Mouse (Mus musculus): Measurements from ENCODE around the gene Cfap157. TPM values are rescaled to one million over a fixed set of nuclear protein-coding genes. Genes with fewer than 3 reads are reported as not detected.
A peak's percentile ranks its signal among the peaks of the same experiment; 100 is the strongest.

The Cfap157 gene
- polyA plus RNA-seq, 1 experiment: not detected

DNA sequence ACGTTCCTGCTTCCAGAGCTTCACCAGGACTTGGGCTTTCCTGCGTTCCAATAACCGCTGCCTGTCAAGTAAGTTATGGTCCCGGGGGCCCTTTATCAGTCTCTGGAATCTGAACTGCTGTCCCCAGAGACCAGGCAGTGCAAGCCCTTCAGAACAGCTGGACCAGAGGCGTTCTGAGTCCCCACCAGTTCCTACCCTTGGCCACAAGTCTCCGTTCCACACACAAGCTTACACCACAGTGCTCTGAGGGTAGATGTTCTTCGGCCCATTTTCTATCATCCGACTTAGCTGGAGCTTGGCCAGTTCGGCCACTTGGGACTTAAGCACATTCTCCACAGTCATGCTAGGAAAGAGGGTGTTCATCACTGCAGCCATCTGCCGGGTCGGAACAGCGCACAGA lies 17.0 kb downstream of the Cfap157 start:
- WGBS: 70% methylated on average over 12 of the region's 12 CpGs

GRCm38 (mm10) chr2:32763353-32763752 lies 20.9 kb downstream of the Cfap157 start:
- Histone ChIP-seq H3K4me3 (replicated peaks; ENCODE audit: control insufficient read depth, low read depth, low read length) (no peak overlapping the region), H3K4me1 (ENCODE audit: control insufficient read depth, insufficient read depth, low read length) (no peaks in the 10 kb centered on the region), H3K27ac (ENCODE audit: control insufficient read depth, insufficient read depth, low read depth, low read length, poor library complexity) (no peak overlapping the region)
- TF ChIP-seq POLR2A (IDR thresholded peaks at IDR 0.05; ENCODE audit: borderline replicate concordance, control insufficient read depth, low read depth, low read length) (no peak), CTCF (IDR thresholded peaks at IDR 0.05; ENCODE audit: control insufficient read depth, insufficient read depth, low read length) (peak; percentile 24; the same call in 1 of the 2 replicates)
- 66% methylated on average over 3 of the region's 3 CpGs for WGBS

More for the DNA sequence above, 17.0 kb downstream of the Cfap157 start:
- no peak overlapping the region for H3K4me3 ChIP-seq (replicated peaks; ENCODE audit: control insufficient read depth, low read depth, low read length)
- no peak overlapping the region for H3K27ac ChIP-seq (ENCODE audit: control insufficient read depth, insufficient read depth, low read depth, low read length, poor library complexity)
- H3K4me1 ChIP-seq (ENCODE audit: control insufficient read depth, insufficient read depth, low read length): no peaks in the 10 kb centered on the region
- TF ChIP-seq CTCF (IDR thresholded peaks at IDR 0.05; ENCODE audit: control insufficient read depth, insufficient read depth, low read length) (no peak), POLR2A (IDR thresholded peaks at IDR 0.05; ENCODE audit: borderline replicate concordance, control insufficient read depth, low read depth, low read length) (no peak)

- H3K4me3 ChIP-seq (replicated peaks; ENCODE audit: control insufficient read depth, low read depth, low read length): no peak overlapping the region
- TF ChIP-seq POLR2A (IDR thresholded peaks at IDR 0.05; ENCODE audit: borderline replicate concordance, control insufficient read depth, low read depth, low read length): no peak
- TF ChIP-seq CTCF (IDR thresholded peaks at IDR 0.05; ENCODE audit: control insufficient read depth, insufficient read depth, low read length): no peak
- WGBS: 85% methylated on average over 4 of the region's 4 CpGs
- H3K4me1 ChIP-seq (ENCODE audit: control insufficient read depth, insufficient read depth, low read length): no peaks in the 10 kb centered on the region
- H3K27ac ChIP-seq (ENCODE audit: control insufficient read depth, insufficient read depth, low read depth, low read length, poor library complexity): no peak overlapping the region
Measured at GRCm38 (mm10) chr2:32761859-32762258, 22.4 kb downstream of the Cfap157 start.

GRCm38 (mm10) chr2:32761361-32761760 lies 22.9 kb downstream of the Cfap157 start:
- TF ChIP-seq CTCF (IDR thresholded peaks at IDR 0.05; ENCODE audit: control insufficient read depth, insufficient read depth, low read length) (no peak), POLR2A (IDR thresholded peaks at IDR 0.05; ENCODE audit: borderline replicate concordance, control insufficient read depth, low read depth, low read length) (no peak)
- 88% methylated on average over 14 of the region's 14 CpGs for WGBS
- Histone ChIP-seq H3K4me3 (replicated peaks; ENCODE audit: control insufficient read depth, low read depth, low read length) (no peak overlapping the region), H3K4me1 (ENCODE audit: control insufficient read depth, insufficient read depth, low read length) (no peaks in the 10 kb centered on the region), H3K27ac (ENCODE audit: control insufficient read depth, insufficient read depth, low read depth, low read length, poor library complexity) (no peak overlapping the region)

DNA sequence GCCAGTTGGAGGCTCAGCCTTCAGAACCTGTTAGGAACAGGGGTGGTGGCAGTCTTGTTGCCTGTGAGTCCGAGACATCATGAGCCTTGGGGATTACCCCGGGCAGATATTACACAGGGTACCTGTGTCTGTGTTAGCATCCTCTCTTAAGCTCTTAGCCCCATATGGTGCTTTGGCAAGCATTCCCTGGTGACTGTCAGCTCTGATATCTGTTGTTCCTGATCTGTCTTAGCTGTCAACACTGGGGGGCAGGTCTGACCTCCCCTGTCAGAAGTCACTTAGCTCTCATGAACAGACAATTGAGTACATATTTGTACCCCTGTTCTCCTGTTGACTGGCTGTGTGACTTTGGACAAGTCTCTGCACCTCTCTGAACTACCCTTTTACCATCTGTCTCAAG lies 25.2 kb downstream of the Cfap157 start:
- Histone ChIP-seq H3K27ac (ENCODE audit: control insufficient read depth, insufficient read depth, low read depth, low read length, poor library complexity) (no peak overlapping the region), H3K4me3 (replicated peaks; ENCODE audit: control insufficient read depth, low read depth, low read length) (no peak overlapping the region), H3K4me1 (ENCODE audit: control insufficient read depth, insufficient read depth, low read length) (no peaks in the 10 kb centered on the region)
- WGBS: 88% methylated on average over 2 of the region's 2 CpGs
- TF ChIP-seq POLR2A (IDR thresholded peaks at IDR 0.05; ENCODE audit: borderline replicate concordance, control insufficient read depth, low read depth, low read length): no peak
- TF ChIP-seq CTCF (IDR thresholded peaks at IDR 0.05; ENCODE audit: control insufficient read depth, insufficient read depth, low read length): no peak

DNA sequence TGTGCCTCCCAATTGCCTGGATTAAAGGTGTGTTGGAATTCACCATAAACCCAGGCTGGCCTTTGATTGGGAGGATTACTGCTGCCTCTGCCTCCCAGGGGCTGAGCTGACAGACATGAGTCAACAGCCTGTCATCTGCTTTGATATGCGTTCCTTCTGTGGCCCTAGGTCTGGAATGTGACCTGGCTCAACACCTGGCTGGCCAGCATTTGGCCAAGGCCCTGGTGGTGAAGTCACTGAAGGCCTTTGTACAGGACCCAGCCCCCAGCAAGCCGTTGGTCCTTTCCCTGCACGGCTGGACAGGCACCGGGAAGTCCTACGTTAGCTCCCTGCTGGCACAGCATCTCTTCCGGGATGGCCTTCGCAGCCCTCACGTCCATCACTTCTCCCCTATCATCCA lies 25.7 kb downstream of the Cfap157 start:
- H3K4me3 ChIP-seq (replicated peaks; ENCODE audit: control insufficient read depth, low read depth, low read length): no peak overlapping the region
- TF ChIP-seq CTCF (IDR thresholded peaks at IDR 0.05; ENCODE audit: control insufficient read depth, insufficient read depth, low read length) (no peak), POLR2A (IDR thresholded peaks at IDR 0.05; ENCODE audit: borderline replicate concordance, control insufficient read depth, low read depth, low read length) (no peak)
- 93% methylated on average over 8 of the region's 8 CpGs for WGBS
- H3K27ac ChIP-seq (ENCODE audit: control insufficient read depth, insufficient read depth, low read depth, low read length, poor library complexity): no peak overlapping the region
- no peaks in the 10 kb centered on the region for H3K4me1 ChIP-seq (ENCODE audit: control insufficient read depth, insufficient read depth, low read length)

DNA sequence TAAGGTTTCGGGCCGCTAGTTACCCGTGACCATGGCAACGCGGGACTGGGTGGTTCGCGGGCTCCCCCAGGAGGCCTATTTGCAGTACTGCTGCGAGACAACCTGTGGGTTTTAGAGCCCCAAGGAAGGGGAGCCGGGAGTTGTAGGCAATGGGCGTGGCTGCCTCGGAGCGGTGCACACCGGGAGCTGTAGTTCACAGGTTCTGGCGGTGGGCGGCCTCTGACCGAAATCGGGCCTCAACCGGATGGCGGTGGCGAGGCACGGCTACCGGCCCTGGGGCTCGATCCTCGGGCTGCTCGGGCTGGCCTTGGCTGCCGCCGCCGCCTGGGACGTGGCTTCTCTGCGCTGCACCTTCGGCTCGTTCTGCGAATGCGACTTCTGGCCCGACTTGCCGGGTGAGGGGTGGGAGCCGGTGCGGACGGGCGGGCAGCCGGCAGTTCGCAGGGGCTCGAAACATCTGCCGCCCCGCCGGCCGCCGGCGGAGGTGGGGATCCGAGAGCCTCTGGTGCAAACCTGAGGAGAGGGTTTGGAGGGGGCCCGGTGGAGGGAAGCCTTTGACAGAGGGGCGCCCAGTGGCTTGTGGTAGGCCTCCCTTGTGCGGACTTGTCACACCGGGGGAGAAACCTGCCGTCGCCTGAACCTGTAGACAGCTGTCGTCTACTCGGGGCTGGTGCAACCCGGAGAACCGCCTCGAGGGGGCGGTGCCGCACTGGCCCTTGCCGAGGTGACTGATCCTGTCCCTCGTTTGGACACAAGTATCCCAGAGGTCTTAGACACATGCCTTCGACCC lies 27.0 kb downstream of the Cfap157 start, which contains the start of gene Tor2a:
Gene Tor2a, plus strand, starts transcription at position 179 of the 790 bp plus-strand sequence.
- Histone ChIP-seq H3K27ac (ENCODE audit: control insufficient read depth, insufficient read depth, low read depth, low read length, poor library complexity) (peak within 1 kb of the TSS; percentile 89), H3K4me1 (ENCODE audit: control insufficient read depth, insufficient read depth, low read length) (no peaks in the 10 kb centered on the region), H3K4me3 (replicated peaks; ENCODE audit: control insufficient read depth, low read depth, low read length) (peak within 1 kb of the TSS; percentile 85)
- TF ChIP-seq CTCF (IDR thresholded peaks at IDR 0.05; ENCODE audit: control insufficient read depth, insufficient read depth, low read length) (peak; percentile 95), POLR2A (IDR thresholded peaks at IDR 0.05; ENCODE audit: borderline replicate concordance, control insufficient read depth, low read depth, low read length) (peak; percentile 68; the same call in 1 of the 2 replicates)
- WGBS: under 1% methylated on average over 62 of the region's 66 CpGs

- no peak overlapping the region for H3K27ac ChIP-seq (ENCODE audit: control insufficient read depth, insufficient read depth, low read depth, low read length, poor library complexity)
- TF ChIP-seq CTCF (IDR thresholded peaks at IDR 0.05; ENCODE audit: control insufficient read depth, insufficient read depth, low read length) (no peak), POLR2A (IDR thresholded peaks at IDR 0.05; ENCODE audit: borderline replicate concordance, control insufficient read depth, low read depth, low read length) (no peak)
- 35% methylated on average over 6 of the region's 6 CpGs for WGBS
- H3K4me3 ChIP-seq (replicated peaks; ENCODE audit: control insufficient read depth, low read depth, low read length): no peak overlapping the region
- H3K4me1 ChIP-seq (ENCODE audit: control insufficient read depth, insufficient read depth, low read length): no peaks in the 10 kb centered on the region
Measured at GRCm38 (mm10) chr2:32756674-32757055, 27.6 kb downstream of the Cfap157 start.

All from bone marrow, adult 2 months (tissue).